Mouse (Mus musculus) ovary, adult 18-20 months (tissue): ENCODE measurements around the gene Gpr176.

Source experiments
- DNase-seq: peaks from one replicate; pipeline ENCODE4 v3.0.0; 2022; ENCODE audit warnings: low spot score, mixed read lengths

The Gpr176 gene

GRCm38 (mm10) chr2:118245914-118246313 lies 127.3 kb downstream of the Gpr176 start:
- DNase-seq: peak; percentile 34

- no peak for DNase-seq
These were observed 137.0 kb downstream of the Gpr176 start for GRCm38 (mm10) chr2:118236196-118236595.

GRCm38 (mm10) chr2:118235614-118236013 lies 137.6 kb downstream of the Gpr176 start:
- no peak for DNase-seq

- no peak for DNase-seq
These were observed 142.7 kb downstream of the Gpr176 start for GRCm38 (mm10) chr2:118230544-118230943.

GRCm38 (mm10) chr2:118228486-118229079 lies 144.6 kb downstream of the Gpr176 start:
- DNase-seq: no peak
